Mouse (Mus musculus) kidney, adult 18-20 months (tissue): Measurements from ENCODE around the gene Hint2.

ENCODE experiments used
- DNase-seq: peaks from one replicate; pipeline ENCODE4 v3.0.0; 2021

Hint2 gene

GRCm38 (mm10) chr4:43656339-43657109 is at the start of gene Hint2:
TSS of gene Hint2 (minus strand) at chr4:43656466.
- peak; percentile 96 for DNase-seq

- no peak for DNase-seq
These were observed 49.7 kb upstream of the Hint2 start for GRCm38 (mm10) chr4:43705991-43706390.

GRCm38 (mm10) chr4:43703851-43704250 is 47.6 kb upstream of the Hint2 start:
- peak; percentile 31 for DNase-seq

GRCm38 (mm10) chr4:43703439-43703838 is 47.2 kb upstream of the Hint2 start:
- DNase-seq = no peak

GRCm38 (mm10) chr4:43700707-43701106 is 44.4 kb upstream of the Hint2 start, which contains the start of gene Olfr70:
TSS of gene Olfr70 (minus strand) at chr4:43700807.
- no peak for DNase-seq

GRCm38 (mm10) chr4:43696561-43696960 is 40.3 kb upstream of the Hint2 start:
- DNase-seq = no peak

- peak; percentile 46 for DNase-seq
These were observed 39.0 kb upstream of the Hint2 start for GRCm38 (mm10) chr4:43695249-43695671.

GRCm38 (mm10) chr4:43694439-43695248 is 38.4 kb upstream of the Hint2 start:
- DNase-seq = no peak

- DNase-seq = no peak
These were observed 37.6 kb upstream of the Hint2 start for GRCm38 (mm10) chr4:43693806-43694241.

GRCm38 (mm10) chr4:43691026-43691425 is 34.8 kb upstream of the Hint2 start:
- no peak for DNase-seq

GRCm38 (mm10) chr4:43690021-43690420 is 33.8 kb upstream of the Hint2 start:
- no peak for DNase-seq

GRCm38 (mm10) chr4:43679416-43680043 is 23.3 kb upstream of the Hint2 start:
- DNase-seq = peak; percentile 28

- no peak for DNase-seq
These were observed 22.3 kb upstream of the Hint2 start for GRCm38 (mm10) chr4:43678541-43678940.

- DNase-seq = no peak
These were observed 19.3 kb upstream of the Hint2 start for GRCm38 (mm10) chr4:43675608-43676007.

GRCm38 (mm10) chr4:43674974-43675373 is 18.7 kb upstream of the Hint2 start:
- no peak for DNase-seq

- DNase-seq = no peak
These were observed 17.4 kb upstream of the Hint2 start for GRCm38 (mm10) chr4:43673703-43674102.

GRCm38 (mm10) chr4:43672070-43672469 is 15.8 kb upstream of the Hint2 start:
- DNase-seq = peak; percentile 92

GRCm38 (mm10) chr4:43669428-43669794 is 13.1 kb upstream of the Hint2 start:
- DNase-seq = no peak

- DNase-seq = peak; percentile 92
These were observed 12.6 kb upstream of the Hint2 start, which contains the start of the genes Tmem8b and Fam221b for GRCm38 (mm10) chr4:43668782-43669427. TSS of gene Tmem8b (plus strand) at chr4:43668971. TSS of gene Fam221b (minus strand) at chr4:43669145.

- no peak for DNase-seq
These were observed 10.1 kb upstream of the Hint2 start for GRCm38 (mm10) chr4:43666412-43666811.

- no peak for DNase-seq
These were observed 880 bp upstream of the Hint2 start for GRCm38 (mm10) chr4:43657146-43657545.

GRCm38 (mm10) chr4:43655656-43656338 is 469 bp downstream of the Hint2 start:
- peak; percentile 69 for DNase-seq
